Mouse (Mus musculus) layer of hippocampus, postnatal 25 days (tissue): ENCODE measurements around the gene Slc18a2. TPM values are rescaled to one million over a fixed set of nuclear protein-coding genes. Genes with fewer than 3 reads are reported as not detected.

Experiments
- total RNA-seq, 2 experiments: library from RNA; stranded (reverse); gene quantifications; 2 replicates each; pipeline ENCODE4 v1.2.3; 2021

Gene Slc18a2
- total RNA-seq, 2 experiments from 2014 or later: 1.5 to 1.8 TPM

Other genes starting within 250 kb of the Slc18a2 start
- 10 to 100 TPM; 18.7 to 25.4 TPM for gene Shtn1, start 184.8 kb upstream of the Slc18a2 start, total RNA-seq
- gene Vax1, start 90.8 kb upstream of the Slc18a2 start, total RNA-seq: 1 to 10 TPM in 1 of 2 experiments, under 1 TPM in 1; 0.85 to 1.3 TPM
- not detected for gene Kcnk18, start 41.7 kb upstream of the Slc18a2 start, total RNA-seq
- 100 to 1,000 TPM; 242 to 276 TPM for gene Rps12-ps3, start 61.4 kb downstream of the Slc18a2 start, total RNA-seq
- 10 to 100 TPM; 50.0 to 52.6 TPM for gene Pdzd8, start 84.9 kb downstream of the Slc18a2 start, total RNA-seq
- gene Emx2, start 197.5 kb downstream of the Slc18a2 start, total RNA-seq: 10 to 100 TPM; 24.1 to 26.7 TPM